Mouse (Mus musculus) limb, embryonic 14.5 days (tissue): ENCODE data around the gene Arhgef12. TPM values are rescaled to one million over a fixed set of nuclear protein-coding genes. Genes with fewer than 3 reads are reported as not detected.

Source experiments
- ATAC-seq: fragments of 200-750 bp; cut with Nextera tagmentation; 2 replicates; pipeline ENCODE4 v1.8.0; 2017; ENCODE audit warnings: low read depth, moderate number of reproducible peaks, moderate TSS enrichment; ENCODE audit not compliant: low FRiP score
- DNase-seq: peaks from one replicate; pipeline ENCODE4 v3.0.0-alpha.2; 2015; ENCODE audit warnings: low spot score
- H3K27ac ChIP-seq: fragments of 300-500 bp; sonication (generic); replicated peaks from 2 replicates; pipeline ENCODE4 v1.5.1; 2014; ENCODE audit warnings: low read depth, mild to moderate bottlenecking, low read length, moderate library complexity, mixed read lengths
- H3K27me3 ChIP-seq: fragments of 300-500 bp; sonication (generic); 2 replicates; pipeline ENCODE4 v1.6.1; 2014; ENCODE audit warnings: low read length, mixed read lengths; ENCODE audit not compliant: control insufficient read depth, insufficient read depth
- H3K36me3 ChIP-seq: fragments of 300-500 bp; sonication (generic); 2 replicates; pipeline ENCODE4 v1.6.1; 2014; ENCODE audit warnings: mild to moderate bottlenecking, low read length, moderate library complexity, mixed read lengths; ENCODE audit not compliant: control insufficient read depth, insufficient read depth
- H3K4me1 ChIP-seq: fragments of 300-500 bp; sonication (generic); 2 replicates; pipeline ENCODE4 v1.6.1; 2014; ENCODE audit warnings: antibody characterized with exemption, low read length, mixed read lengths; ENCODE audit not compliant: control insufficient read depth, insufficient read depth
- H3K4me2 ChIP-seq: fragments of 300-500 bp; sonication (generic); replicated peaks from 2 replicates; pipeline ENCODE4 v1.6.1; 2014; ENCODE audit warnings: low read depth, mild to moderate bottlenecking, low read length, moderate library complexity; ENCODE audit not compliant: severe bottlenecking
- H3K4me3 ChIP-seq: fragments of 300-500 bp; sonication (generic); replicated peaks from 2 replicates; pipeline ENCODE4 v1.5.1; 2014; ENCODE audit warnings: low read length
- H3K9ac ChIP-seq: fragments of 300-500 bp; sonication (generic); 2 replicates; pipeline ENCODE4 v1.6.1; 2014; ENCODE audit warnings: mild to moderate bottlenecking, low read depth, low read length, moderate library complexity; ENCODE audit not compliant: severe bottlenecking
- H3K9me3 ChIP-seq: fragments of 300-500 bp; sonication (generic); 2 replicates; pipeline ENCODE4 v1.6.1; 2016; ENCODE audit warnings: low read length; ENCODE audit not compliant: control insufficient read depth
- POLR2A ChIP-seq: fragments of 200-500 bp; IDR thresholded peaks from 2 replicates; pipeline ENCODE4 v1.8.0; 2012; ENCODE audit warnings: inconsistent platforms, mild to moderate bottlenecking, moderate library complexity, borderline replicate concordance; ENCODE audit not compliant: insufficient read depth, insufficient read length; ENCODE audit errors: extremely low read depth
- WGBS: fragments of 180-500 bp; shearing (Covaris S2); extraction: QIAGEN DNeasy Blood & Tissue Kit; methylation state at CpG from one replicate; pipeline ENCODE4 v1.1.7; 2014; 5-methylcytosine and 5-hydroxymethylcytosine counted together
- polyA plus RNA-seq, 2 experiments: library from polyadenylated mRNA; depleted of rRNA in 1 of 2; stranded (reverse) in 1 of 2; unstranded in 1 of 2; fragments of >200 nt; fragmentation: Nextera tagmentation in 1 of 2; extraction: Ambion mirVana in 1 of 2; gene quantifications; 2 replicates each; pipeline versions ENCODE4 v1.2.1 to v1.2.3; 2012 to 2014

Gene Arhgef12
- polyA plus RNA-seq, 2 experiments = 15.7 to 26.1 TPM

DNA sequence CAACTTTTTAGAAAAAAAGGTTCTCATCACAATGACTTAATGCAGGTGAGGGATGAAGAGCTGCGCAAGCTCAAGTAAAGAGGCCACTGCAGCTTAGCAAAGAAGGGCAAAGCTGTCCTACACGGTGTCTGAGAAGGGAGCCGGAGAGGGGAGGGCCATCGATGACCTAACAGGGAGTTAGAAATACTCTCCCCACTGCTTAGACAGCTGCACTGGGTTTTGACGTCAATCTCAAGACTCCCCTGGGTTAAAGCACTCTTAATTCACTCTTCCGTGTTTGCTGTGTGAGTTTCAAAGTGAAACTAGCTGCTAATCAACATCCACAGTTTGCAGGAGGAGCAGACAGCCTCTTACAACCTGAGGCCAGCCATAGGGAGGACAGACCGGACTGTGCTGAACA is 30.9 kb downstream of the Arhgef12 start:
- Histone ChIP-seq H3K27ac (no peak overlapping the region), H3K9ac (no peak overlapping the region), H3K27me3 (no peaks in the 10 kb centered on the region), H3K4me2 (no peak overlapping the region), H3K4me3 (no peak overlapping the region), H3K9me3 (no peaks in the 10 kb centered on the region), H3K4me1 (peaks cover 10% of the 10 kb centered on the region), H3K36me3 (no peaks in the 10 kb centered on the region)
- DNase-seq = no peak
- 76% methylated on average over 7 of the region's 7 CpGs for WGBS
- no peak for ATAC-seq
- no peak for TF ChIP-seq POLR2A

DNA sequence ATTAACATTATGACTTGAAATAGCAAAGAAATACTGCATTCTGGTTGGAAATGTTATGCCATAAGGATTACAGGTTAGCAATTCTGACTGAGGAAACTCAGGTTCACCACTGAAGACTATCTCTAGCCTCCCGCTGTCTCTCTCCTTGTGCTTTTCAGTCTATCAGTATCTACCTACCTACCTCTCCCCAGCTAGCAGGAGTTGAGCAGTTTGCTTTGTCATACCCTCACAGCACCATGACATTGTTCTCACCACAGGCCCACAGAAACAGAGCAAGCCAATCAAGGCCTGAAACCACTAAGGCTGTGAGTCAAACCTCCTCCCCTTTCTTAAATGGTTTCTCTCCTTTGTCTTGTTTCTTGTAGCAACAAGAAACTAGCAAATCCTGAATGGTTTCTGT is 32.4 kb downstream of the Arhgef12 start:
- DNase-seq = no peak
- H3K9ac ChIP-seq = no peak overlapping the region
- WGBS = 93% methylated on average over 1 of the region's 1 CpGs
- H3K27ac ChIP-seq = no peak overlapping the region
- H3K36me3 ChIP-seq = no peaks in the 10 kb centered on the region
- no peak overlapping the region for H3K4me3 ChIP-seq
- H3K4me2 ChIP-seq = no peak overlapping the region
- no peaks in the 10 kb centered on the region for H3K9me3 ChIP-seq
- no peak for TF ChIP-seq POLR2A
- no peak for ATAC-seq
- peaks cover 4% of the 10 kb centered on the region for H3K4me1 ChIP-seq
- no peaks in the 10 kb centered on the region for H3K27me3 ChIP-seq

DNA sequence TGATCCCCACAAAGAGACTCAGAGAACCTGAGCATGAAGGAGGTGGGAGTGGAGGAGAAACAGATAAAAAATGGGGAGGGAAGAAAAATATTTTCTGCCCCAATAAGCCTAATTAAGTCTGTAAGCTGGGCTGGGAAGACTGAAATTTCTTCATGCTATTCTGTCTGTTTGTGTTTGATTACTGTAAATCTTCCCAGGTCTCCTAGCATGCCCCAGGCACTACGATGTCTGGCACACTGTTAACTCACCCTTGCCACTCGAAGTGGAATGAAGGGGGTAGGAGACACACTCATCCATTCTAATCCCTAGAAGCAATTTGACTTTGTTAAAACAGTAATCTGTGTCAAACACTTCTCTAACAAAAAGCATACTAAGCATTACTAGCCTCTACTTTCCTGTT is 35.3 kb downstream of the Arhgef12 start:
- no peaks in the 10 kb centered on the region for H3K27me3 ChIP-seq
- WGBS = 44% methylated on average over 2 of the region's 2 CpGs
- no peak overlapping the region for H3K4me2 ChIP-seq
- H3K27ac ChIP-seq = no peak overlapping the region
- H3K9me3 ChIP-seq = no peaks in the 10 kb centered on the region
- no peak overlapping the region for H3K4me3 ChIP-seq
- no peaks in the 10 kb centered on the region for H3K36me3 ChIP-seq
- H3K9ac ChIP-seq = no peak overlapping the region
- DNase-seq (no peak), ATAC-seq (no peak)
- no peak for TF ChIP-seq POLR2A
- peaks cover 11% of the 10 kb centered on the region for H3K4me1 ChIP-seq

DNA sequence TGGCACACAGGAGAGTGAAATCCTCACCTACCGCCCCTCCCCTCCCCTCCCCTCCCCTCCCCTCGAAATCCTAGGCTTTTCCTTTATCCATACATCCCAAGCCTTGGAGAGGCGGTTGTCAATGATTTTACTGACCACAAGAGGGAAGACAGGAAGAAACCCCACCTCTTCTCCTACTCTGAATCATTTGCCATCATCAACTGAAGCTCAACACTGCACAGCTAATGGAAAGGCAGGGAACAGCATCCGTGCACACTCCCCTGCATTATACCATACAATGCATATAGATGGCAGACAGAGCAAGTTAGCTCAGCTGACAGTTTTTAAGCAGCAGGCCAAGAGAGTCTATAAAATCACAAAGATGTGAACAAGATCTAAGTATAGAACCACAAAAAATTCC is 35.9 kb downstream of the Arhgef12 start:
- H3K27me3 ChIP-seq = no peaks in the 10 kb centered on the region
- H3K9me3 ChIP-seq = no peaks in the 10 kb centered on the region
- DNase-seq (no peak), ATAC-seq (no peak)
- no peak overlapping the region for H3K4me3 ChIP-seq
- no peak overlapping the region for H3K27ac ChIP-seq
- 20% methylated on average over 4 of the region's 4 CpGs for whole genome bisulfite sequencing
- H3K4me1 ChIP-seq = peaks cover 11% of the 10 kb centered on the region
- no peak for TF ChIP-seq POLR2A
- no peak overlapping the region for H3K9ac ChIP-seq
- no peak overlapping the region for H3K4me2 ChIP-seq
- H3K36me3 ChIP-seq = no peaks in the 10 kb centered on the region

DNA sequence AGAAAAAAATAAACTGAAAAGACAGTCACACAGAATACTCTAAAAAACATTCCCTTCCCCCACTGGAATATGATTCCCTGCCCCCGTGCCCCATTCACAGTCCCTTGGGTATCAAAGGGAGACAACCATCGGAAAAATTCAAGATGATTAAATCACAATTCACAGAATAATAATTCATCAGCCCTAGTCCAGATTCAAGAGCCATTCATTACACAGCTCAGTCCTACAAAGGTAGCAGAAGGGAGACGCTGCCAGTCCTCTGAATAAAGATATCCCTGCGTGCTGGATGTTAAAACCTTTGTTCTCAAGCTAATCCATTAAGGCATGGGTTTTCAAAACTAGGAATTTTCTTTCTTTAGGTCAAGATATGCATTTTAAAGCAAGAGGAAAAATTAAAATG is 36.5 kb downstream of the Arhgef12 start:
- no peak for TF ChIP-seq POLR2A
- H3K36me3 ChIP-seq = no peaks in the 10 kb centered on the region
- no peak overlapping the region for H3K4me2 ChIP-seq
- DNase-seq (no peak), ATAC-seq (no peak)
- no peak overlapping the region for H3K27ac ChIP-seq
- H3K27me3 ChIP-seq = no peaks in the 10 kb centered on the region
- H3K9ac ChIP-seq = no peak overlapping the region
- peaks cover 11% of the 10 kb centered on the region for H3K4me1 ChIP-seq
- WGBS = 80% methylated on average over 4 of the region's 4 CpGs
- no peaks in the 10 kb centered on the region for H3K9me3 ChIP-seq
- no peak overlapping the region for H3K4me3 ChIP-seq

DNA sequence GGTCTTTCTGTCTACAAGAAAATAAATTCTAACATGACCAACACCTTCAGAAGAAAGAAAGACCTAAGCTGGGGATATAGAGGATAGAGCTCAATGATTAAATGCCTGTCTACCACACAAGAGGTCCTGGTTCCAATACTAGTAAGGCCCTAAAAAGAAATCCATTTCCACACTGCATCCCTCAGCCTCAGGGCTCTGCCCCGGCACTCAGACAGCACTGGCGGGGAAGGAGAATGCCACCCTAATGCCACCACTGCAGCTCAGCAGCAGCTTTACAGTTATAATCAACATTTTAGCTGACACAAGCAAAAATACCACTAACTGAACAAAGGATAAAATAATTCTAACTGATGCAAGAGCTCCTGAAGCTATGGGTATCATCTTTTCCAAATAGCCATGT is 36.9 kb downstream of the Arhgef12 start:
- H3K4me2 ChIP-seq = no peak overlapping the region
- DNase-seq (no peak), ATAC-seq (no peak)
- 63% methylated on average over 2 of the region's 2 CpGs for WGBS
- no peak overlapping the region for H3K9ac ChIP-seq
- H3K9me3 ChIP-seq = no peaks in the 10 kb centered on the region
- TF ChIP-seq POLR2A = no peak
- H3K4me3 ChIP-seq = no peak overlapping the region
- H3K36me3 ChIP-seq = no peaks in the 10 kb centered on the region
- H3K4me1 ChIP-seq = peaks cover 11% of the 10 kb centered on the region
- H3K27me3 ChIP-seq = no peaks in the 10 kb centered on the region
- no peak overlapping the region for H3K27ac ChIP-seq
